Mouse (Mus musculus): ENCODE results near the gene Gm20388.

DNA sequence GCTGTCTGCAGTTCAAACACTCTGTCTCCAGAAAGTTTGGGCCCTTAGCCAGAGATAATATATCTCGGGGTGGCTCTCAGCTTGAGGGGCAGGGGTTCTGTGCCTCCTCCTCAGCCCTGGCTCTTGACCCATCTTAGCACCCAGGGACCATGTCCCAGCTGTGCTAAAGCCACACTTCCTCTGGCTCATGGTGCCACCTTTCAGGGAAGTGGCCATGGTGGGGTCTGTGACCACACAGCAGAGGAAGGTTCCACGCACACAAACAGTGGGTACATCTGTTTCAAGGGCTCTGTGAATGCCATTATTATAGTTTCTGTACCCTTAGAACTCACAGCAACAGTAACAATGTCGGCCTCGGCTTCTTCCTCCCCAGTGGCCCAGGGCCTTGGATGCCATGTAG, 873.1 kb downstream of the Gm20388 start:
- no peak for TF ChIP-seq POLR2A (IDR thresholded peaks at IDR 0.05; ENCODE audit: extremely low read depth, insufficient read depth, low read length)
- no peak for TF ChIP-seq CTCF (IDR thresholded peaks at IDR 0.05; ENCODE audit: extremely low read depth, insufficient read depth, low read length)

Measured in cortical plate, adult 2 months (tissue).